Mouse (Mus musculus): ENCODE results near the gene Cnnm4.

DNA sequence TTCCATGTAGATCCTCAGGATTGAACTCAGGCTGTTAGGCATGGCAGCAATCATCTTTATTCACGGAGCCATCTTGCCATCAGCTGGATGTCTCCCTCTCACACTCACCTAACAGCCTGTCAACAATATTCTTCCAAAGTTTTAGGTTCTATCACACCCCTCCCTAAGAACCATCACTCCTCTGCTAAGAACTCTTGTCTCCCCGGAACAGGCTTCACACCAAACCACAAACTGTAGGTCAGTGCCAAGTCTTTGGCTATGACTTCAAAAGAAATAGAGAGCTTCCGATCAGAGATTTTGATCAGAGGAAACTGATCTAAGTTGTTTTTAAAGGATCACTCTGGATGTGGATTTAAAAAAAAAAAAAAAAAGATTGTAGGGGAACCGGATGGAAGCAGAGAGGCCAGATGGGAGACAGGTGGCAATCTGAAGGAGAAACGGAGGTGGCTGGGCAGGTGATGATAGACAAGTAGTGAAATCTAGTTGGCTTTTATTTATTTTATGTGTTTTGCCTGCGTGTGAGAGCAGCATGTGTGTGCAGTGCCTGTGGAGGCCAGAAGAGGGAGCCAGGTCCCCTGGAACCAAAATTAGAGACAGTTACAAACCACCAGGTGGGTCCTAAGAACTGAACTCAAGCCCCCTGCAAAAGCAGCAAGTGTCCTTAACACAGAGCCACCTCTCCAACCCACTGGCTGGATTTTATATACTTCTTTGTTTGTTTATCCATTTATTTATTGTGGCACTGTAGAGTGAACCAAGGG lies 17.2 kb upstream of the Cnnm4 start:
- TF ChIP-seq TAL1 (IDR thresholded peaks at IDR 0.05; ENCODE audit: low read length), result no peak
- TF ChIP-seq GATA1 (IDR thresholded peaks at IDR 0.05; ENCODE audit: low read length), result no peak
